Mouse (Mus musculus): ENCODE results near the gene Lrrc66. TPM values are rescaled to one million over a fixed set of nuclear protein-coding genes. Genes with fewer than 3 reads are reported as not detected.
A peak's percentile ranks its signal among the peaks of the same experiment; 100 is the strongest.

The Lrrc66 gene
- polyA plus RNA-seq, 1 experiment = not detected

DNA sequence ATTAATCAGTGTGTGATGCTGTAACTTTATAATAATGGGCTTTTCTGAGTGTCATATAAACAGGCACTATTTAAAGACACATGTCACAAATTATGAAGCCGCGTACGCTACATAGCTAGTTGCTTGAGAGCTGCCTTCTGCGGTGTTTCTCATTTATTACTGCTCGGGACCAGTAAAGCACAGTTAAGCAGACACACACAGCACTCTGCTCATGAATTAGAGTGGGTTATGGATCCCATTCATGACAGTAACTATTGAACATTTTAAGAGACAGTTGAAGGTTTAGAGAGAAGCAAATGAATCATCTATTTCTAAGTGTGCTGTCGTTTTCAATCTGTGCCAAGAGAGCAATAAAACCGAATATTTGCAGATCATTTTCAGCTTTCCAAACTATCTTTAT lies 5.5 kb downstream of the Lrrc66 start:
- Histone ChIP-seq H3K27ac (ENCODE audit: insufficient read depth, low read length) (no peak overlapping the region), H3K4me3 (ENCODE audit: insufficient read depth, low read length) (no peak overlapping the region), H3K4me1 (ENCODE audit: control insufficient read depth, insufficient read depth, low read length) (no peaks in the 10 kb centered on the region)
- TF ChIP-seq POLR2A (IDR thresholded peaks at IDR 0.05; ENCODE audit: extremely low read depth, insufficient read depth, low read length) (no peak), CTCF (IDR thresholded peaks at IDR 0.05; ENCODE audit: extremely low read depth, insufficient read depth, low read length) (no peak)

- H3K4me3 ChIP-seq (ENCODE audit: insufficient read depth, low read length) = no peak overlapping the region
- no peak overlapping the region for H3K27ac ChIP-seq (ENCODE audit: insufficient read depth, low read length)
- TF ChIP-seq POLR2A (IDR thresholded peaks at IDR 0.05; ENCODE audit: extremely low read depth, insufficient read depth, low read length) (no peak), CTCF (IDR thresholded peaks at IDR 0.05; ENCODE audit: extremely low read depth, insufficient read depth, low read length) (no peak)
- no peaks in the 10 kb centered on the region for H3K4me1 ChIP-seq (ENCODE audit: control insufficient read depth, insufficient read depth, low read length)
These were observed 6.8 kb downstream of the Lrrc66 start for GRCm38 (mm10) chr5:73625505-73625904.

DNA sequence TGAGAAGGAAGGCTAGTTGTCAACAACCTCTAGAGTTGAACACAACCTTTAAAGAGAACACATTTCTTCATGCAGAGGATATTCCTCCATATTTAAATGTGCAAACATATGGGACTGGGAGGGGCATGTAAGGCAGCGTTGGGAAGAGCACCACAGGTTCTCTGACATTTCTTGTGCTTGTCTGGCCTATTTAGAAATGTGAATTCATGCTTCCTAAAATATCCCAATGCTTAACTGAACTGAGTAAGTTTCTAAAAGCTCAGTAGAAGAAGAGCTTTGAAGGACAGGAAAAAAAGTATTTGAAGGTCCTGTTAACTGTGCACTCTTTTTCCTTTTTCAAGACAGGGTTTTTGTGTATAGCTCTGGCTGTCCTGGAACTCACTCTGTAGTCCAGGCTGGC lies 13.4 kb downstream of the Lrrc66 start:
- Histone ChIP-seq H3K4me1 (ENCODE audit: control insufficient read depth, insufficient read depth, low read length) (peaks cover 1% of the 10 kb centered on the region; the same call in 1 of the 2 replicates), H3K27ac (ENCODE audit: insufficient read depth, low read length) (no peak overlapping the region), H3K4me3 (ENCODE audit: insufficient read depth, low read length) (no peak overlapping the region)
- no peak for TF ChIP-seq POLR2A (IDR thresholded peaks at IDR 0.05; ENCODE audit: extremely low read depth, insufficient read depth, low read length)
- no peak for TF ChIP-seq CTCF (IDR thresholded peaks at IDR 0.05; ENCODE audit: extremely low read depth, insufficient read depth, low read length)

DNA sequence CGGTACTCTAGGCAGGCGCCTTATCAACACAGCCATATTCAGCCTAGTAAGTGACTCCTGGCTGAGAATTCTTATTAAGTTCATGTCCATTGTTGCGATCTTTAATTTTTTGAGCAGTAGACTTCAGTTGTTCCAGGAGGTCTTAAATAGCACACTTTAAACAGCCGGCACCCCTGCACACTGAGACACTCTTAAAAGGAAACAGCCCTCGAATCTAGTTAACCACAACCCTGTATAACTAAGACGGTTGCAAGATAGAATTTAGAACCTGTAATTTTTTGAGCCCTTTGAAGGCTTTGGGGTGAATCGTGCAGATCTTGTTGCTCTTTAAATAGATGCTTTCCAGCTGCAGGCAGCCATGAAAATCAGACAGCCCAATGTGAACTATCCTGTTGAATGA lies 17.1 kb downstream of the Lrrc66 start:
- no peak overlapping the region for H3K27ac ChIP-seq (ENCODE audit: insufficient read depth, low read length)
- no peak for TF ChIP-seq POLR2A (IDR thresholded peaks at IDR 0.05; ENCODE audit: extremely low read depth, insufficient read depth, low read length)
- TF ChIP-seq CTCF (IDR thresholded peaks at IDR 0.05; ENCODE audit: extremely low read depth, insufficient read depth, low read length) = no peak

DNA sequence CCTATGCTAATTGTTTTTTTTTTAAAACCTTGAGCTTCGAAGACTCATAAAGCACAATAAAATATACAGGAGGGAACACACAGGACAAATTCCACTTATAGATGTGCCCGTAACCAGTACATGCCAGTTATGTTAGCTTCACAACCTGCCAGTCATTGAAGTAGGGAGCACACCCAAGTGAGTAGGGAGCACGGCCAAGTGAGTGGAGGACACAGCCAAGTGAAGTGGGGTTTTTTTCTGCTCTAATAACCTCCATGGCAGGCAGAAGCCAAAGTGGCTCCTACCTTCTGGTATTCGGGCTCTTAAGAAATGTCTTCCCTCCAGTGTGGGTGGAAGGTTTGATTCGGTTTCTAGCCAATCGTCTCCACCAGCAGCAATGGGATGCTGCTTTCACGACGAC lies 19.0 kb downstream of the Lrrc66 start:
- H3K4me1 ChIP-seq (ENCODE audit: control insufficient read depth, insufficient read depth, low read length) = no peaks in the 10 kb centered on the region
- no peak overlapping the region for H3K27ac ChIP-seq (ENCODE audit: insufficient read depth, low read length)
- TF ChIP-seq POLR2A (IDR thresholded peaks at IDR 0.05; ENCODE audit: extremely low read depth, insufficient read depth, low read length) = no peak
- TF ChIP-seq CTCF (IDR thresholded peaks at IDR 0.05; ENCODE audit: extremely low read depth, insufficient read depth, low read length) = no peak
- no peak overlapping the region for H3K4me3 ChIP-seq (ENCODE audit: insufficient read depth, low read length)

More for the DNA sequence above, 17.1 kb downstream of the Lrrc66 start:
- Histone ChIP-seq H3K4me3 (ENCODE audit: insufficient read depth, low read length) (no peak overlapping the region), H3K4me1 (ENCODE audit: control insufficient read depth, insufficient read depth, low read length) (peaks cover 1% of the 10 kb centered on the region; the same call in 1 of the 2 replicates)

- Histone ChIP-seq H3K4me1 (ENCODE audit: control insufficient read depth, insufficient read depth, low read length) (no peaks in the 10 kb centered on the region), H3K27ac (ENCODE audit: insufficient read depth, low read length) (no peak overlapping the region), H3K4me3 (ENCODE audit: insufficient read depth, low read length) (no peak overlapping the region)
- TF ChIP-seq CTCF (IDR thresholded peaks at IDR 0.05; ENCODE audit: extremely low read depth, insufficient read depth, low read length) = no peak
- TF ChIP-seq POLR2A (IDR thresholded peaks at IDR 0.05; ENCODE audit: extremely low read depth, insufficient read depth, low read length) = no peak
These were observed 21.3 kb downstream of the Lrrc66 start for GRCm38 (mm10) chr5:73611071-73611470.

DNA sequence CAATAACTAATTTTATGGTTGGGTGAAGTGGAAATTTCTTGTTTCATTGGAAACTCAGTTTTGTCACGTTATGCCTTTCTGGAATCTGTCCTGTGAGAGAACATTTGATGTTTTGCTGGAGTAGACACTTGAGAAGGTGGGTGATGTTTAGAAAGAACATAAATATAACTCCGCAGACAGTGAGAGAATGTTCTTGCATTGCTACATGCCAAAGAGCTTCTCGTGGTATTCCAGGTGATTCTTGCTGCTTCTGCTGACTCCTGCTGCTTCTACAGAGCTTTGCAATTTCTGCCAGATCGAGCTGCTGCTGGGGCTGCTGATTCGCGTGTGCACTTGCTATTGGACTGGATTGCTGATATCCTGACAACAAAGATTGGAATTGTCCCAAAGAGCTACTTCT lies 27.4 kb downstream of the Lrrc66 start:
- no peak for TF ChIP-seq CTCF (IDR thresholded peaks at IDR 0.05; ENCODE audit: extremely low read depth, insufficient read depth, low read length)
- no peak for TF ChIP-seq POLR2A (IDR thresholded peaks at IDR 0.05; ENCODE audit: extremely low read depth, insufficient read depth, low read length)
- Histone ChIP-seq H3K27ac (ENCODE audit: insufficient read depth, low read length) (no peak overlapping the region), H3K4me1 (ENCODE audit: control insufficient read depth, insufficient read depth, low read length) (no peaks in the 10 kb centered on the region; the same call in 1 of the 2 replicates), H3K4me3 (ENCODE audit: insufficient read depth, low read length) (no peak overlapping the region)

DNA sequence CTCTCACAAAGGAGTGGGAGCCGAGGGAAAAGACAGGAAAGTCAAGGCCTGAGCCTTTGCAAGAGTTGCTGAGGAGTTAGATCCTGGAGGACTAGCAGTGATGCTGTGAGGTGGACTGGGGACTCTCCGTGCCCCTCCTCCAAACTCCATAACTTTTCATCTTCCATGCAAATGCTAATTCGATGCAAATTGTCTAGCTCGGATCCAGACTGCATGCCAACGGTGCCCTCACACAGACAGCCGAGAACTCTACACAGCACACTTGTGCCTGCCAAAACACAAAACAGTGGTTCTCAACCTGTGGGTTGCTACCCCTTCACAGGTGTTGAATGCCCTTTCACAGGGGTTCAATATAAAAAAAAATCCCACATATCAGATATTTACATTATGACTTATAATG lies 27.8 kb downstream of the Lrrc66 start:
- Histone ChIP-seq H3K4me1 (ENCODE audit: control insufficient read depth, insufficient read depth, low read length) (no peaks in the 10 kb centered on the region; the same call in 1 of the 2 replicates), H3K4me3 (ENCODE audit: insufficient read depth, low read length) (no peak overlapping the region), H3K27ac (ENCODE audit: insufficient read depth, low read length) (no peak overlapping the region)
- no peak for TF ChIP-seq POLR2A (IDR thresholded peaks at IDR 0.05; ENCODE audit: extremely low read depth, insufficient read depth, low read length)
- no peak for TF ChIP-seq CTCF (IDR thresholded peaks at IDR 0.05; ENCODE audit: extremely low read depth, insufficient read depth, low read length)

DNA sequence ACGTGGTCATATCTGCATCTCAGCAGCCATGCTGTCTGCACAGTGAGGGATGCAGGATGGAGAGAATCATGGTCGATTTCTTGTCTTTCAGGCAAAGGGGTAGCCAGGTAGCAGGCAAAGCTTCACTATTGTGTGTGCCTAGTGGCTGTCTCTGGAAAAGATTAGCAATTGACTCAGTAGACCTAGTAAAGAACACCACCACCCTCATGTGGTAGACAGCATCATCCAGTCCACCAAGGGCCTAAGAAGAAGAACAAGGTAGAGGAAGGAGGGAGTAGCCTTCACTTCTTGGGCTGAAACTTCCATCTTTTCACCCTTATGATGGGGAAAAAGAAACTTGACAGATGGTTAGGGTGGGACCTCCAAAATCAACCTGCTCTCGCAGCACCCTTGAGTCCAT lies 29.5 kb downstream of the Lrrc66 start:
- no peak overlapping the region for H3K27ac ChIP-seq (ENCODE audit: insufficient read depth, low read length)
- no peak overlapping the region for H3K4me3 ChIP-seq (ENCODE audit: insufficient read depth, low read length)
- no peaks in the 10 kb centered on the region; the same call in none of the 2 replicates for H3K4me1 ChIP-seq (ENCODE audit: control insufficient read depth, insufficient read depth, low read length)
- TF ChIP-seq CTCF (IDR thresholded peaks at IDR 0.05; ENCODE audit: extremely low read depth, insufficient read depth, low read length) (peak; percentile 26; the same call in 1 of the 2 replicates), POLR2A (IDR thresholded peaks at IDR 0.05; ENCODE audit: extremely low read depth, insufficient read depth, low read length) (no peak)

- TF ChIP-seq POLR2A (IDR thresholded peaks at IDR 0.05; ENCODE audit: extremely low read depth, insufficient read depth, low read length) (no peak), CTCF (IDR thresholded peaks at IDR 0.05; ENCODE audit: extremely low read depth, insufficient read depth, low read length) (no peak)
- H3K27ac ChIP-seq (ENCODE audit: insufficient read depth, low read length) = no peak overlapping the region
- H3K4me3 ChIP-seq (ENCODE audit: insufficient read depth, low read length) = no peak overlapping the region
- no peaks in the 10 kb centered on the region; the same call in none of the 2 replicates for H3K4me1 ChIP-seq (ENCODE audit: control insufficient read depth, insufficient read depth, low read length)
These were observed 31.0 kb downstream of the Lrrc66 start for GRCm38 (mm10) chr5:73601361-73601763.

Data from cortical plate, adult 2 months (tissue).